Mouse (Mus musculus) heart, embryonic 14.5 days (tissue): ENCODE results near the gene Cd38. TPM values are rescaled to one million over a fixed set of nuclear protein-coding genes. Genes with fewer than 3 reads are reported as not detected.

Experiments
- ATAC-seq: fragments of 200-750 bp; cut with Nextera tagmentation; 2 replicates; pipeline ENCODE4 v1.8.0; 2017; ENCODE audit warnings: low read depth, moderate TSS enrichment; ENCODE audit not compliant: insufficient number of reproducible peaks, insufficient read depth, low FRiP score
- H3K27ac ChIP-seq, 2 experiments: fragments of 200-500 bp in 1 of 2; fragments of 300-500 bp in 1 of 2; sonication (generic) in 1 of 2; replicated peaks in 1 of 2; 2 replicates each; pipeline ENCODE4 v1.5.1; 2012 to 2014; ENCODE audit warnings: low read depth in 2 of 2, low read length in 2 of 2, control low read depth in 1 of 2, mild to moderate bottlenecking in 1 of 2, mixed read lengths in 1 of 2; ENCODE audit not compliant: control insufficient read depth in 1 of 2, insufficient read depth in 1 of 2
- H3K27me3 ChIP-seq: fragments of 300-500 bp; sonication (generic); 2 replicates; pipeline ENCODE4 v1.6.1; 2014; ENCODE audit warnings: mild to moderate bottlenecking, low read length, control low read depth; ENCODE audit not compliant: control insufficient read depth, insufficient read depth
- H3K36me3 ChIP-seq: fragments of 300-500 bp; sonication (generic); 2 replicates; pipeline ENCODE4 v1.6.1; 2014; ENCODE audit warnings: mild to moderate bottlenecking, control low read depth, low read length, mixed read lengths; ENCODE audit not compliant: control insufficient read depth, insufficient read depth
- H3K4me1 ChIP-seq, 2 experiments: fragments of 200-500 bp in 1 of 2; fragments of 300-500 bp in 1 of 2; sonication (generic) in 1 of 2; 2 replicates each; pipeline ENCODE4 v1.6.1; 2012 to 2014; ENCODE audit warnings: low read length in 2 of 2, control low read depth in 1 of 2, mixed read lengths in 1 of 2; ENCODE audit not compliant: control insufficient read depth in 2 of 2, insufficient read depth in 2 of 2
- H3K4me2 ChIP-seq: fragments of 300-500 bp; sonication (generic); 2 replicates; pipeline ENCODE4 v1.6.1; 2014; ENCODE audit warnings: mild to moderate bottlenecking, low read length
- H3K4me3 ChIP-seq, 2 experiments: fragments of 200-500 bp in 1 of 2; fragments of 300-500 bp in 1 of 2; sonication (generic) in 1 of 2; 2 replicates each; pipeline ENCODE4 v1.5.1; 2012 to 2014; ENCODE audit warnings: low read length in 2 of 2, mild to moderate bottlenecking in 2 of 2, control low read depth in 1 of 2, low read depth in 1 of 2, moderate library complexity in 1 of 2; ENCODE audit not compliant: control insufficient read depth in 1 of 2, insufficient read depth in 1 of 2
- H3K9ac ChIP-seq: fragments of 300-500 bp; sonication (generic); 2 replicates; pipeline ENCODE4 v1.6.1; 2014; ENCODE audit warnings: mild to moderate bottlenecking, low read length
- H3K9me3 ChIP-seq: fragments of 300-500 bp; sonication (generic); 2 replicates; pipeline ENCODE4 v1.6.1; 2016; ENCODE audit warnings: low read length, control low read depth; ENCODE audit not compliant: control insufficient read depth
- WGBS: fragments of 180-500 bp; shearing (Covaris S2); extraction: QIAGEN DNeasy Blood & Tissue Kit; methylation state at CpG from one replicate; pipeline ENCODE4 v1.1.7; 2014; 5-methylcytosine and 5-hydroxymethylcytosine counted together
- polyA plus RNA-seq: library from polyadenylated mRNA; unstranded; fragments of >200 nt; fragmentation: Nextera tagmentation; extraction: Ambion mirVana; gene quantifications from 2 replicates; pipeline ENCODE4 v1.2.1, GENCODE M21; 2014

The Cd38 gene
- polyA plus RNA-seq, 1 experiment from 2014 or later = 25.3 TPM

DNA sequence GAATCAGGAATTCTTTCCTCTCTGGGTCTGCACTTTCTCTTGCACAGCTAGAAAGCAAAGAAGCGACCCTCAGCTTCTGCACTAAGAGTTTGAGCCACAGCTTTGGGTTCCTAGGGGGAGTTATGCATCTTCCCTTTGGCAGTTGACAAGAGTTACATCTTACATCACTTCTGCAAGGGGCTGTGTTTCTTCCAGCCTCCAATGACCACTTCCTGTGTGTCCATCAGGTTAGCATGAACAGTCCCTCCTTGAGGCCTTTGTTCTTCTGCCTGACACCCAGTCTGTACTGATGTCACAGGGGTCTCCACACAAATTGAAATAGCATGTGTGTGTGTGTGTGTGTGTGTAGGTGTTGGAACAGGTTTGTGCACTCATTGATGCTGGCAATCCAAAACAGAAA lies 4.3 kb downstream of the Cd38 start:
- Histone ChIP-seq H3K27me3 (no peaks in the 10 kb centered on the region), H3K27ac (no peak overlapping the region), H3K36me3 (no peaks in the 10 kb centered on the region), H3K9me3 (no peaks in the 10 kb centered on the region), H3K4me3 (no peak overlapping the region), H3K4me1 (peaks cover 2 to 6% of the 10 kb centered on the region in 2 experiments; a peak in 3 of 4 replicates), H3K9ac (no peak overlapping the region), H3K4me2 (no peak overlapping the region)
- no peak for ATAC-seq
- WGBS = 48% methylated on average over 1 of the region's 1 CpGs

DNA sequence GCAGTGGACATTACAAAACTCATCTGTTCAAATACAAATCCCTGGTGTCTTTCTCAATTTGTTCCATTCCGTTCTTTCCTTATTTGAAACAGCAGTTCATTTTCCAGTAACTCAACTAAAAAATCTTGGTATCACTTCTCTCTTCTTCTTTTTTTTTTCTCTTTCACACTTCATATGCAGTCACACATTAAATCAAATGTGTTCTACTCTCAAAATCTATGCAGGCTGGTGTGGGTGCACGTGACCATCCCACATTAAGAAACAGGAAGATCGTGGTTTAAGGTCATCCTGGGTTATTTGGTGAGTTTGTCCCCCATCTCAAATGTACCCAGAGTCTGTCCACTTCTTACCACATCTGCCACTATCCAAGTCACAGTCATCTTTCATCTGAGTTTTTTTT lies 13.7 kb downstream of the Cd38 start:
- Histone ChIP-seq H3K9me3 (no peaks in the 10 kb centered on the region), H3K4me2 (no peak overlapping the region), H3K9ac (no peak overlapping the region), H3K36me3 (no peaks in the 10 kb centered on the region), H3K27ac (no peak overlapping the region), H3K27me3 (no peaks in the 10 kb centered on the region), H3K4me1 (no peaks in the 10 kb centered on the region), H3K4me3 (no peak overlapping the region)
- no peak for ATAC-seq
- 76% methylated on average over 3 of the region's 3 CpGs for WGBS

- 37% methylated on average over 3 of the region's 3 CpGs for WGBS
- Histone ChIP-seq H3K27me3 (no peaks in the 10 kb centered on the region), H3K27ac (no peak overlapping the region), H3K36me3 (no peaks in the 10 kb centered on the region), H3K4me3 (no peak overlapping the region), H3K4me2 (no peak overlapping the region), H3K9ac (no peak overlapping the region), H3K9me3 (no peaks in the 10 kb centered on the region), H3K4me1 (no peaks in the 10 kb centered on the region)
- ATAC-seq = no peak
Measured at GRCm38 (mm10) chr5:43885060-43885820, 16.9 kb downstream of the Cd38 start.

DNA sequence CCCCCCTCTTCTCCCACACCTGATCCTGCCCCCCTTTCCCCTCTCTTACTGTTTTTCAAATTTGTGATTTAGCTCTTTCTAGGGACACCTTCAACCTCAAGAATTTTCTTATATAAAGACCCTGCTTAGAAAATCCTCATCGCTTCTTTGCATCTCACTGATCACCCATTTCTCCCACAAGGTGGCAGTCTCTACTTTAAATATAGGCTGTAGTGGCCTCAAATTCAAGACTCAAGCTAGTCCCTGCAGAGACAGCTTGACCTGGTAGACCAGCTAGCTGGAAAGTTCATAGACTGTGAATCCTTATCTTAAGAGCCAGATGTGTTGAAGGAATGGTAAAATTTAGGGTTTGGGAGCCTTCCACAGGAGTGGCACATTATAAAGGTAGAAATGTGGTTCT lies 24.0 kb downstream of the Cd38 start:
- no peak for ATAC-seq
- Histone ChIP-seq H3K4me2 (no peak overlapping the region), H3K27ac (no peak overlapping the region), H3K36me3 (no peaks in the 10 kb centered on the region), H3K27me3 (no peaks in the 10 kb centered on the region), H3K9me3 (no peaks in the 10 kb centered on the region), H3K9ac (no peak overlapping the region), H3K4me1 (no peaks in the 10 kb centered on the region), H3K4me3 (no peak overlapping the region)
- 31% methylated on average over 1 of the region's 1 CpGs for WGBS

GRCm38 (mm10) chr5:43894113-43894512 lies 25.8 kb downstream of the Cd38 start:
- ATAC-seq = no peak
- Histone ChIP-seq H3K4me1 (no peaks in the 10 kb centered on the region), H3K4me3 (no peak overlapping the region), H3K4me2 (no peak overlapping the region), H3K27ac (no peak overlapping the region), H3K36me3 (no peaks in the 10 kb centered on the region), H3K9me3 (no peaks in the 10 kb centered on the region), H3K27me3 (no peaks in the 10 kb centered on the region), H3K9ac (no peak overlapping the region)
- WGBS = 61% methylated on average over 2 of the region's 2 CpGs

DNA sequence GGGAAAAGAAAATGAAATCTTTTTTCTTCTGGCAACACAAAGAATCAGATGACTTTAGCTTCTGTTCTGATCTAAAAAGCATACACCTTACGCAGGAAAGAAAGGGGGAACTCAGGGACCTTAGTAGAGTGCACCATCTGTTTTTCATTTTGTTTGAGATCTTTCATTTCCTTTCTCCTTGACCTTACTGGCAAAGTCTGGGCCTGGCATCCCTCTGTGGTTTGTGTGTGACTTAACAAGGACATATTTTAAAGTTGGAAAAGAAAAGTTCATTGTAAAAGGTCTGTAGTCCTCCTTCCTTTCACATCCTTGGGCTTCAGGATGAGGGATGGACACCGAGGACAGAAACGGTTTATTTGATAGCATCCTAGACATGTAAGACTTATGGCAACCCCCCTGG lies 27.6 kb downstream of the Cd38 start:
- no peaks in the 10 kb centered on the region for H3K27me3 ChIP-seq
- no peak overlapping the region for H3K27ac ChIP-seq
- no peak overlapping the region for H3K4me3 ChIP-seq
- H3K36me3 ChIP-seq = no peaks in the 10 kb centered on the region
- 78% methylated on average over 3 of the region's 3 CpGs for WGBS
- no peaks in the 10 kb centered on the region for H3K9me3 ChIP-seq
- no peak overlapping the region for H3K4me2 ChIP-seq
- no peaks in the 10 kb centered on the region for H3K4me1 ChIP-seq
- H3K9ac ChIP-seq = no peak overlapping the region
- ATAC-seq = no peak

DNA sequence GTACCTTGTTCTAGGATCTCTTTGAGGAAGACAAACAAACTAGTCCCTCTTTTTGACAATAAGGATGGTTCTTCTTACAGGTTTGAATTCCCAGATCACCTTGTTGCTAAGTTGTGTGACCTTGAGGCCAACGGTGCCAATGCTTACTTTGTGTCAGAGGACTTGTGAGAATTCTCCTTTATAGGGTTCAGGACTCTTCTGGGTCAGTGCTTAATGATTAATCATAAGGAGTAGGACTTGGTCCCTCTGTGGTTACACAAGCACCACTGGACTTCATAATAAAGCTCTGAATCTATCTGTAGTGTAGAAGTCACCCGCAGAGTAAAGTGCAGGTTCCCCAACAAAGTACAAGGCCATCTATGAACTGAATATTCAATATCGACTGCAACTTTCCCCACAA lies 36.3 kb downstream of the Cd38 start:
- Histone ChIP-seq H3K27ac (no peak overlapping the region), H3K4me3 (no peak overlapping the region), H3K27me3 (no peaks in the 10 kb centered on the region), H3K4me1 (no peaks in the 10 kb centered on the region), H3K36me3 (0 out of 2 replicates have a peak, but pooled peaks cover 5% of the 10 kb centered on the region), H3K9ac (no peak overlapping the region), H3K9me3 (no peaks in the 10 kb centered on the region), H3K4me2 (no peak overlapping the region)
- 83% methylated on average over 3 of the region's 3 CpGs for WGBS
- no peak for ATAC-seq

DNA sequence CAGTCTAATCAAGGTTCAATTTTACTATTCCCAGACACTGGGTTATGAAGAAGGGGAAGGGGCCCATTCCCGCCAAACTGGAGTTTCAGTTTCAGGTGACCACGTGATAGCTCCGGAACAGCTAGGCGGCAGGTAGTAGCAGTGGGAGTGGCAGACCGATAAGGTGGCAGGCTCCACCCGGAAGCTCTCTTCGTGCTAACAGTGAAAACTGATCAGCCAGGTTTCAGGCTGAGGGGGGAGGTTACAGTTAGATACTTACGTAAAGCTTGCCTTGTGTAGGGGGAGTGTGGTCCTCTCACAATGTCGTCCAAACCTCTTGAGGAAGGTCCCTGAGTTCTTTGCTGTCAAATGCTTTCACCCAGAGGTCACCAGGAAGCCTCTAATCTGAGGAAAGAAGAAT lies 40.9 kb downstream of the Cd38 start:
- no peak for ATAC-seq
- Histone ChIP-seq H3K4me1 (no peaks in the 10 kb centered on the region), H3K4me2 (no peak overlapping the region), H3K4me3 (no peak overlapping the region), H3K36me3 (peaks cover 3% of the 10 kb centered on the region; the same call in 1 of the 2 replicates), H3K9me3 (no peaks in the 10 kb centered on the region), H3K27ac (no peak overlapping the region), H3K9ac (no peak overlapping the region), H3K27me3 (no peaks in the 10 kb centered on the region)
- WGBS = 38% methylated on average over 9 of the region's 9 CpGs
